Mouse (Mus musculus): ENCODE data around the gene Ptpn14.

DNA sequence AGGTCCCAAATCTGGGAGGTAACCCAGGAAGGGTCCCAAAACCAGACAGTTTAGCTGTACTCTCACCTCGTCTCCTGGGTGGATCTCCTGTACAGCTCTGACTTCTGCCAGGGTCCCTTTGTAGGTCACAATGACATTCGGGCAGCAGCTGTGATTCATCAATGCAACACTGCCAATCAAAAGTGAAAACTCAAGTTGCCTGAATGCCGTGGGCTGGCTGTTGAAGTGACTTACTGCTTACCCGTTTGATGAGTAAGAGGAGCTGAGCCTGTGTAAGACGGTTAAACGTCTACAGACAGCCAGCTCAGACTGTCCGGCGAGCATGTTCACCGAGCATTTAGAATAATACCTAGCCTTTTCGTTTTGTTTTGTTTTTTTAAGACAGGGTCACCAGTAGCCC is 160.7 kb downstream of the Ptpn14 start:
- TF ChIP-seq HCFC1 (IDR thresholded peaks at IDR 0.05; ENCODE audit: borderline replicate concordance, insufficient read depth, low read length) (no peak), ZC3H11A (IDR thresholded peaks at IDR 0.05; ENCODE audit: borderline replicate concordance, low read depth, low read length) (no peak)
